Mouse (Mus musculus): ENCODE measurements around the gene Fabp7. TPM values are rescaled to one million over a fixed set of nuclear protein-coding genes. Genes with fewer than 3 reads are reported as not detected.

Fabp7 gene
- not detected for total RNA-seq (2022)

- DNase-seq (ENCODE audit: low spot score in 2 of 2) = no peak
Measured at GRCm38 (mm10) chr10:57784876-57785150, at the start of gene Fabp7. Gene Fabp7, plus strand, starts transcription at chr10:57784881.

DNA sequence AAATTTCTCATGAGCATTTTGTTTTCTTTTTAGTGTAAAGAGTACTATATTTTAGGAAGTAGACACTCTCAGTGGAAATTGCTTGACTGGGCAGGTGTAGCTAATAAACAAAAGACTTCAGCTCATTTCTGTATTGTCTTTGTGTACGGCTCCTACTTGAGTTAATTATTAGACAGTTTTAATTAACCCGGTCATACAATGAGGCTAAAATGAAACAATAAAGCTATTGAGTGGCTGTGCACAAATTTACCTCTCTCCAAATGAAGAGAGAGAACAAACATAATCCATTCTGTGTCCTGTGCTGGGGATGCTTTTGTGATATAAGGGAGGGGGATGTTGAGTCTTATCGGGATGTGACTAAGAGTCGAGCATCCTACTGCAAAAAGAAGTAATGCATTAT is 43.9 kb upstream of the Fabp7 start:
- DNase-seq (ENCODE audit: low spot score in 2 of 2) = no peak

- no peak for DNase-seq (ENCODE audit: low spot score in 2 of 2)
Measured at GRCm38 (mm10) chr10:57741351-57741750, 43.3 kb upstream of the Fabp7 start.

GRCm38 (mm10) chr10:57743045-57743444 is 41.6 kb upstream of the Fabp7 start:
- DNase-seq (ENCODE audit: low spot score in 2 of 2) = no peak

DNA sequence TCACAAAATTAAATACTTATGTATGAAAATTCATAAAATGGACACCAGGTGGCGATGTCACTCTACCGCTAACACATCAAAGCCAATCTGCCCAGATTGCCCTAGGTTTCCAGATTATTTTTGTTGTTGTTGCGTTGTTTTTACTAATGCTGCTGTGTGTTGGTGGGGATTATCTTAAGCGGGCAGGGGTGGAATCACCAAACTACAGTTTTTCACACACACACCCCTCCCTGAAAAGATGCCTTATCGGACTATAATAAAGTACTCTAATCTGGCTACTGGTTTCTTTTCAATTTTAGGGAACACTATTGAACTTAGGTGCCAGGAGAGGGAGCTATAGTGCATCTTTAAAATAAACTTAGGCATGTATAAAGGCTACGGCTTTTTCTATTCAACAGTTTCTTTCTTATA is 41.1 kb upstream of the Fabp7 start:
- DNase-seq (ENCODE audit: low spot score in 2 of 2) = no peak

DNA sequence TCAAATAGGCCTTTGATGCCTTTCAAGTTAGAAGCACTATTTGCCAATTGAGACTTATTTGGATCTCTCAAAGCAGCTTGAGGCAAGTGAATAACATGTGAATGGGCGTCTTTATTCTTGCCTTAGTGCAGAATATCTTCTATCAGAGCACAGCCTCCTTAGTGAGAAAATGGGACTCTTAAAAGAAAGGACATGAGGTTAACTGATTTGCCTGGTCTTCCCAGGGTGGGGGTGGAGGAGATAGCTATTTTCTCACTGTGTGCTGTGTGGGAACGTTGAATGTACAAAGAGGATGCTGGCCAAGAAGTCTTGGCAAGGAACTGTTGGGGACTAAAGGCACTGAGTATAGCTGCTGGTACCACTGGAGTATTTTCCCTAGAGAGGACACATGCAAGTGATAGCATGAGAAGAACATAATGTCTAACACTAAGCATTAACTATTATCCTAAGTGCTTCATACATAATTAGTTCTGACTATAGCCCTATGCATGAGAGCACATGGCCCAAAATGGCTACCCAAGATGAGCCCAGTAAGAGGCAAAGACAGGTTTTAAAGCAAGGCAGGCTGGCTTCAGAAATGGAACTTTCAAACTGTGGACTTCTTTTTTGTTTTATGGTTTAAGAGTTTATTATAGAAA is 40.4 kb upstream of the Fabp7 start:
- no peak for DNase-seq (ENCODE audit: low spot score in 2 of 2)

GRCm38 (mm10) chr10:57745452-57745851 is 39.2 kb upstream of the Fabp7 start:
- no peak for DNase-seq (ENCODE audit: low spot score in 2 of 2)

DNA sequence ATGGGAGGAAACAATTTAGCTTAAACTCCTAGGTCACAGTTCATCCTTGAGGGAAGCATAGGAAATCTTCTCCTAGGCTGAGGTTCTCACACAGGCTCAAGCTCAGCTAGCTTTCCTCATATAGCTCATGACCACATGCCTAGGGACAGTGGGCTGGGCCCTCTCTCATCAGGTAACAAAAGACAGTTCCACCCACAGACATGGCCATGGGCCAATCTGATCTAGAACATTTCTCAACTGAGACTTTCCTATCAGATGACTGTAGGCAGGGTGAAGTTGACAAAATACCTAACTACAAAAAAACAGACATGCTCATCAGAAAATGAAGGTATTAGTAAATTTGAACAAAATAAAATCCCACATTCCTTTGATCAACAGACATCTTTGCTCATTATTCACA is 37.6 kb upstream of the Fabp7 start:
- no peak for DNase-seq (ENCODE audit: low spot score in 2 of 2)

DNA sequence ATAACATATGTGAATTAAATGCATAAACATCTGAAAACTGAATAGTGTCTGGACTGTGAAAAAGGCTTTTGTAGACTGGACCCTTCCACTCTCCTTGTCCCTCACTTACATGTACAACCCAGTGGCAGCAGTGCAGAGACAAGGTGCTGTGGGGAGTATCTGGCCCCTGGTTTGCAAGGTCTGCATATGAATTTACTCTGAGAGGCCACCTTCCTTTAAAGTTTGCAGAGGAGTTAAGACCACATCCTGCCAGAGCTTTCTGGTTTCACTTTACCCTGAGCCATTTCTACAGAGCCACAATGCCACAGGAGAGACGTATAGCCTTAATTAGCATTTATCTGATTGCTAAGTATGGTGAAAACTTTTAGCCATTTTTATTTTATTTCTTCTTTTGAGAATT is 31.3 kb upstream of the Fabp7 start:
- no peak for DNase-seq (ENCODE audit: low spot score in 2 of 2)

DNA sequence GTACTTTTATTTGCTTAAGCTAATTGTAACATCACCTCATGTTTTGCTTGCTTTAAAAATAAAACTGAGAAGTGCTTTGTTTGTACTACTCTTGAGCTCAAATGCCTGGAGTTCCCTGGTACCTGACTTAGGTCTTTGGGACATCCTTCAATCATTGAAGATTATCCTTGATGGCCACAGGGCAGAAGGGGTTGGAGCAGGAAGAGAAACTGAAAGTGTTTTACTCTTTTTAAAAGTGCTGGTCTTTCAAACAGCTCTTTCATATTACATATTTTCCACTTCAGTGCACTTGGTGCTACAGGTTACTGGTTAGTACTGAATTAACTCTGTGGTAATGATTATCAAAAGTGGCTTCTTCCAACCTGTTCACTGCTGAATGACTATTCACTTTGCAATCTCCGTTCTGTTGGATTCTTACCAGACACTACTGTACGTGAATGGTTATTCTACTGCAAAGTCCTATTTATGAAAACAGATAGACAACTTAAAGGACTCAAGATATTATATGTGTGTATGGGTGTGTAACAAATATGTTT is 29.4 kb upstream of the Fabp7 start:
- DNase-seq (ENCODE audit: low spot score in 2 of 2) = no peak

DNA sequence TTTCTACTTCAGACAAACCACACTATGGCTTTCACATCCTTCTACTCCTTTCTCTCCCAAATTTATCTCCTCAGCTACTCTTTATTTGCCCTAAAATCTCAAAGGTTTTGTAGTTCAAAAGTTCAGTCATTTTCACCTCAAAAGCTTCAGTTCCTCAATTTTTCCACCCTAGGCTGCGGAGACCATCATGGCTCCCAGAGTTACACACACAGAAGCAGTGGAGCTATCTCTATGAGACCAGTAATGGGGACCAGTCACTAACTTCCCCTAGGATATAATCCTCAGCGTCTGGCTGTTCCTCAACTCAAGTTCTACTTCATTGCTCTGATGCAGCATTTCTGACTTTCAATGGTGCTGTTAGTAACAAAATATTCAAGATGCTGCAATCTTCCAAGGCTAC is 25.7 kb upstream of the Fabp7 start:
- no peak for DNase-seq (ENCODE audit: low spot score in 2 of 2)

GRCm38 (mm10) chr10:57760694-57761093 is 24.0 kb upstream of the Fabp7 start:
- DNase-seq (ENCODE audit: low spot score in 2 of 2) = no peak

- DNase-seq (ENCODE audit: low spot score in 2 of 2) = no peak
Measured at GRCm38 (mm10) chr10:57763044-57763443, 21.6 kb upstream of the Fabp7 start.

- no peak for DNase-seq (ENCODE audit: low spot score in 2 of 2)
Measured at GRCm38 (mm10) chr10:57783289-57784130, 1.2 kb upstream of the Fabp7 start.

DNA sequence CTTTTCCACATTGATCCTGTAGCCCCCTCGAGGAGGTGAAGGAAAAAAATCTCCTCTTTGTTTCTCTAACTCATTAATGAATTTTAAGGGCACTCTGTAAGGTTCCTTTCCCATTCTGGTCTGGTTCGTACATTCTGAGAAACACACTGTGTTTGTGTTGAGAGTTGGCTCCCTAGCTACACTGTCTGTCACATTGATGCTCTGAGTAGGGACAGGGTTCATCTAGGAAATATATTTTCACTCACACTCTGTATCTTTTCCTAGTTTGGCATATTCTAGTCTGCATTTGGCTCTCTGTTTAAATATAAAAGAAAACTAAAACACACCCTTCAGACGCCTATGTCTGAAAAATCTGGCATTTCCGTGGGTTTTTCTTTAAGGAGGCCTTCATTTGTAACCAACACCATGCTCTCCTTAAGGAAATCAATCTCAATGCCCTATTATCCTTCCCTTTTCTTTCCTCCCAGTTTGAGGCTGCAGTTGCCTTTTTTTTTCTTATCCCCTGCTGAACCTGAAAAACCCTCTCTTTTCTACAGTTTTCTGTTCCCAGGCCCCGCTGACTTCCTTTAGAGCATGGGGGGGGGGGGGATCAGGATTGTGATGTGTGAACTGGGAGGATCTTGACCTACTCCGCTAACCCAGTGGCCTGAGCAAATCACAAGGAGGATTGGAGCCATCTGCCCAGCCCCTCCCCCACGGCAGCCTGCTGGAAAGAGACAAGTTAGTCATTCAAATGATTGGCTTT is 378 bp upstream of the Fabp7 start:
- DNase-seq (ENCODE audit: low spot score in 2 of 2) = peak in 1 of 2 experiments; percentile 20

DNA sequence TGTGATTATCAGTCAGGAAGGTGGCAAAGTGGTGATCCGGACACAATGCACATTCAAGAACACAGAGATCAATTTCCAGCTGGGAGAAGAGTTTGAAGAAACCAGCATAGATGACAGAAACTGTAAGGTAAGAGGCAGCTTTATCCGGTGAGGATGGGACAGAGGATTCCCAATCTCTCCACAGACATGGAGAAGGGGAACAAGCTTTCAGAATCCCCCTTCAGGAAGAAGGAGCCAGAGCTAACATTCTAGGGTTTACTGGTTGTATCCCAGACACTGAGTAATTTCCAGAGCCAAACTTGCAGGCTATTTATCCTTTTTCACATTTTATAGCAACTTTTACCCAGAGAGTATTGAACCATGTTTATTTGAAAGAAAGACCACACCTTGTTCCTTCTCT is 871 bp downstream of the Fabp7 start:
- DNase-seq (ENCODE audit: low spot score in 2 of 2) = no peak

GRCm38 (mm10) chr10:57792957-57793356 is 8.3 kb downstream of the Fabp7 start:
- no peak for DNase-seq (ENCODE audit: low spot score in 2 of 2)

DNA sequence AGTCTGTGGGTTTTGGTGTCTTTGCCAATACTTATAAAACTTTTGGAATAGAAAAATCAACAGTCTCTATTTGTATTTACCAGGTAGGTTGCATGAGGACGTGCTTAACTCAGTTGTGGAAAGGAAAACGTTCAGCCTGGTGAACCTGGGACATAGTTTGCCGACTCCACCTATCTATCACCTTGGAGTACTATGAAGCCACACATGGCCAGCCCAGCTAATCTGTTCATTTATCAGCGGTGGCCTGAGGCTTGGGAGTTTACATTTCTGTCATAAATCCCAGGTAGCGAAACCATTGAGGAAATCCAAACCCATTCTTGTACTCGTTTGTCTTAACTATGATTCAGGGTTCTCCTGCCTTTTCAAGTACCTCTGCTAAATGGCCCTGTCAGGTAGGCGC is 9.3 kb downstream of the Fabp7 start, which contains the start of gene Smpdl3a:
TSS of gene Smpdl3a (plus strand) at position 318 of the 400 bp plus-strand sequence.
- no peak for DNase-seq (ENCODE audit: low spot score in 2 of 2)

DNA sequence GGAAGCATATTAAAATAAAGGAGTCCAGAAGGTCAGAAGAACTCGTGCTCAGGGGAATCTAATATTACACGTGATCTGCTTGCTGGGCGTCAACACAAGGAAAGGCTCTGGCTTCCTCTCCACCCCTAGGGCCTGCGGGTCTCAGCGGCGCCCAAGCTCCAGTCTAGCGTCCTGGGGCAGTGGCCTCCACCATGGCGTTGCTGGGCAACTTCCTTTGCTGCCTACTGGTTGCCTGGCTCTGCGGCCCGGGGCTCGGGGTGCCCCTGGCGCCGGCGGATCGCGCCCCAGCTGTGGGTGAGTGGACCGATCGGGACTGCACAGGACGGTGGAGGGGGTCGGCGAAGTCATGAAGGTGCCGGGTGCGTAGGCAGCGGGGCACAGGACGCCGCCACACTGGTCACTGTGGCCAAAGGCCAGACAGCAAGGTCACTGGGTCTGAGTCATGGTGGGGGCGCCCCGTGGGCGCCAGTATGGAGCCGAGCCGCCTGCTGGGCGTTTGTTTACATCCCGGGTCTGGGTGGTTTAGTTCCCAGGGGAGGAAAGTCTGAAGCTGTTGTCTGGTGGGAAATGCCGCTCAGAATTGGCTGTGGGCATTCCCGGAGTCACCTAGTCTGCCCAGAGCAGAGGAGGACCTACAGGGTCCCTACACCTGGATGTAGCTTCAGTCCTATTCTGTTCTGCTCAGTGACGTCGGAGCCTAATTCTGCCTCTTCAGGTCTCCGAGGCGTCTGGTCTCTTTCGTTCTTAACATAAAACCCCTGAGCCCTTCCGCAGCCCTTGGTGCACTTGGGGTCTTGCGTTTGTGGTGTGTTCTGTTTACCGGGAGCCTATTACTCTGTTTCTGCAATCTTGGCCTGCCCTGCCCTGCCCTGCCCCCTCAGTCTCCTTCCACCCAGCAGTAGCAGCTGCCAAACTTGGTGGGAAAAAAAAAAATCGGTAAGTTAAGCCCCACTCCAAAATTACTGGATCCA is 10.1 kb downstream of the Fabp7 start:
- peak; percentile 36 to 42 for DNase-seq (ENCODE audit: low spot score in 2 of 2)

GRCm38 (mm10) chr10:57795542-57795941 is 10.9 kb downstream of the Fabp7 start:
- DNase-seq (ENCODE audit: low spot score in 2 of 2) = no peak

GRCm38 (mm10) chr10:57796057-57796456 is 11.4 kb downstream of the Fabp7 start:
- no peak for DNase-seq (ENCODE audit: low spot score in 2 of 2)

Data from gastrocnemius, adult 8-10 months (tissue).